Mouse (Mus musculus) heart, embryonic 11.5 days (tissue): ENCODE data around the gene Il4ra. TPM values are rescaled to one million over a fixed set of nuclear protein-coding genes. Genes with fewer than 3 reads are reported as not detected.

Experiments used
- ATAC-seq: fragments of 200-750 bp; cut with Nextera tagmentation; replicated peaks from 2 replicates; pipeline ENCODE4 v1.8.0; 2017; ENCODE audit warnings: moderate library complexity; ENCODE audit not compliant: insufficient number of reproducible peaks, low FRiP score, low TSS enrichment
- H3K27ac ChIP-seq: fragments of 300-500 bp; sonication (generic); 2 replicates; pipeline ENCODE4 v1.5.1; 2014; ENCODE audit warnings: mild to moderate bottlenecking, low read depth, low read length
- H3K27me3 ChIP-seq: fragments of 300-500 bp; sonication (generic); 2 replicates; pipeline ENCODE4 v1.6.1; 2014; ENCODE audit warnings: mild to moderate bottlenecking, low read length, mixed read lengths; ENCODE audit not compliant: control insufficient read depth, insufficient read depth
- H3K36me3 ChIP-seq: fragments of 300-500 bp; sonication (generic); 2 replicates; pipeline ENCODE4 v1.6.1; 2014; ENCODE audit warnings: mild to moderate bottlenecking, low read length, moderate library complexity, mixed read lengths; ENCODE audit not compliant: control insufficient read depth, insufficient read depth
- H3K4me1 ChIP-seq: fragments of 300-500 bp; sonication (generic); 2 replicates; pipeline ENCODE4 v1.6.1; 2014; ENCODE audit warnings: low read length; ENCODE audit not compliant: control insufficient read depth, insufficient read depth
- H3K4me2 ChIP-seq: fragments of 300-500 bp; sonication (generic); 2 replicates; pipeline ENCODE4 v1.6.1; 2014; ENCODE audit warnings: mild to moderate bottlenecking, moderate library complexity
- H3K4me3 ChIP-seq: fragments of 300-500 bp; sonication (generic); 2 replicates; pipeline ENCODE4 v1.5.1; 2014; ENCODE audit warnings: low read depth, low read length
- H3K9ac ChIP-seq: fragments of 300-500 bp; sonication (generic); 2 replicates; pipeline ENCODE4 v1.6.1; 2014; ENCODE audit warnings: mild to moderate bottlenecking, low read depth, low read length, moderate library complexity
- H3K9me3 ChIP-seq: fragments of 300-500 bp; sonication (generic); replicated peaks from 2 replicates; pipeline ENCODE4 v1.6.1; 2016; ENCODE audit warnings: low read length; ENCODE audit not compliant: control insufficient read depth
- WGBS: fragments of 180-500 bp; shearing (Covaris S2); extraction: QIAGEN DNeasy Blood & Tissue Kit; methylation state at CpG from one replicate; pipeline ENCODE4 v1.1.7; 2014; ENCODE audit not compliant: insufficient replicate concordance; 5-methylcytosine and 5-hydroxymethylcytosine counted together
- polyA plus RNA-seq: library from polyadenylated mRNA; unstranded; fragments of >200 nt; fragmentation: Nextera tagmentation; extraction: Ambion mirVana; gene quantifications from 2 replicates; pipeline ENCODE4 v1.2.1, GENCODE M21; 2014

Gene Il4ra
- polyA plus RNA-seq, 1 experiment from 2014 or later: 1.6 TPM

DNA sequence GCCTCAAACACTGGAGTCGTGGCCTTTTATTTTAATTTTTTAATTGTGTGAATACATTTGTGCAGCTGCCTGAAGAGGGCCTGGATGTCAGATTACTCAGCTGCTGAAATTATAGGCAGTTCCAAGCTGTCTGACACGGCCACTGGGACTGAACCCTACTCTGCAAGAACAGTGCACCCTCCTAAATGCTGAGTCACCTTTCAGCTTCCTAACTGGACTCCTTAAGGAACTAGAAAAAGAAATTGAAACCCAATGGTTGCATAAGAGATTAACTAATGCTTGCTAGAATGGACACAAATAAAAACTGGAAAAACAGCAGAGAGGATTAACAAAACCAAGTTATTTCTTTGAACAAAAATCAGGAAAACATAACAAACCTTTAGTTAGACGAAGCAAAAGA, 44.5 kb downstream of the Il4ra start:
- no peaks in the 10 kb centered on the region for H3K36me3 ChIP-seq
- H3K9ac ChIP-seq: no peak overlapping the region
- H3K4me3 ChIP-seq: no peak overlapping the region
- H3K27ac ChIP-seq: no peak overlapping the region
- H3K4me1 ChIP-seq: peaks cover 4% of the 10 kb centered on the region; the same call in 1 of the 2 replicates
- no peak overlapping the region for H3K4me2 ChIP-seq
- ATAC-seq: no peak
- 61% methylated on average over 3 of the region's 3 CpGs for WGBS
- H3K9me3 ChIP-seq: no peaks in the 10 kb centered on the region
- H3K27me3 ChIP-seq: no peaks in the 10 kb centered on the region

- H3K4me3 ChIP-seq: no peak overlapping the region
- H3K9ac ChIP-seq: no peak overlapping the region
- H3K27ac ChIP-seq: no peak overlapping the region
- no peak for ATAC-seq
- no peaks in the 10 kb centered on the region for H3K9me3 ChIP-seq
- H3K27me3 ChIP-seq: no peaks in the 10 kb centered on the region
- 85% methylated on average over 9 of the region's 9 CpGs for whole genome bisulfite sequencing
- H3K36me3 ChIP-seq: no peaks in the 10 kb centered on the region
- peaks cover 4% of the 10 kb centered on the region; the same call in 1 of the 2 replicates for H3K4me1 ChIP-seq
- no peak overlapping the region for H3K4me2 ChIP-seq
Observed at GRCm38 (mm10) chr7:125597083-125597482, 45.2 kb downstream of the Il4ra start.

DNA sequence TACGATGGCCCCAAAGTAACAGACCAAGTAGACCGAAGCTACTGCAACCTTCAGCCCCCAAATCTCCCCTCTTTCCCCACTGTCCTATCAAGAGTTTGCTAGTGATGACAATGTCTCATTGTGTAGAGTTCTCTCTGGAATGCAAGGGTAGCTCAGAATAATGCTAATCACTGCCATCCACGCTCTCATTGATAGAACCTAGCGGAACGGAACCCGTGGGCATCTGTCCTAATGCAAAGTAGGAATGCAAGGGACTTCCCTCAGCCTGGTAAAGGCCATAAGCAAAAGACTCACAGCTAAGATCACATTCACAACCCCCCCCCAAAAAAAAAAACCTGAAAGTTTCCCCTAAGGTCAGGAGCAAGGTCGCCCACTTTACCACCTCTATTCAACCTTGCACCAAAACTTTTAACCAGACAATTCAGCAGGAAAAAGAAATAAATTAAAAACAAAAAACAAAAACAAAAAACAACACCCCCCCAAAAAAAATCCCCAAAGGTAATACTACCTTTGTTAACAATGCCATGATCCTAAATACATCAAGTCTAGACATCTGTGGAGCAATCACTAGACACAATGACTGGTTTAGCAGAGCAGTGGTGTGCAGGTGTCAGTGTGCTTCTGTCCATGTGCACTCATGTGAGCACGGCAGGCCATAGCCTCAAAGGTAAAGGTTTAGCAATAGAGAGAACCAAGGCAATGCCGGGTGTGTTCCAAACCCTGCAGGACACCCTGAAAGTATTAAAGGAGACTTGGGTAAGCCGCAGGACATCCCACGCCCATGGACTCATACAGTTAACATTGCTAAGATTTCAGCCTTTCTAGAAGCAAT, 45.8 kb downstream of the Il4ra start:
- no peak overlapping the region for H3K27ac ChIP-seq
- H3K4me3 ChIP-seq: no peak overlapping the region
- peaks cover 4% of the 10 kb centered on the region; the same call in 1 of the 2 replicates for H3K4me1 ChIP-seq
- H3K9ac ChIP-seq: no peak overlapping the region
- no peaks in the 10 kb centered on the region for H3K36me3 ChIP-seq
- no peaks in the 10 kb centered on the region for H3K27me3 ChIP-seq
- H3K4me2 ChIP-seq: no peak overlapping the region
- 84% methylated on average over 11 of the region's 11 CpGs for WGBS
- no peak for ATAC-seq
- no peaks in the 10 kb centered on the region for H3K9me3 ChIP-seq

DNA sequence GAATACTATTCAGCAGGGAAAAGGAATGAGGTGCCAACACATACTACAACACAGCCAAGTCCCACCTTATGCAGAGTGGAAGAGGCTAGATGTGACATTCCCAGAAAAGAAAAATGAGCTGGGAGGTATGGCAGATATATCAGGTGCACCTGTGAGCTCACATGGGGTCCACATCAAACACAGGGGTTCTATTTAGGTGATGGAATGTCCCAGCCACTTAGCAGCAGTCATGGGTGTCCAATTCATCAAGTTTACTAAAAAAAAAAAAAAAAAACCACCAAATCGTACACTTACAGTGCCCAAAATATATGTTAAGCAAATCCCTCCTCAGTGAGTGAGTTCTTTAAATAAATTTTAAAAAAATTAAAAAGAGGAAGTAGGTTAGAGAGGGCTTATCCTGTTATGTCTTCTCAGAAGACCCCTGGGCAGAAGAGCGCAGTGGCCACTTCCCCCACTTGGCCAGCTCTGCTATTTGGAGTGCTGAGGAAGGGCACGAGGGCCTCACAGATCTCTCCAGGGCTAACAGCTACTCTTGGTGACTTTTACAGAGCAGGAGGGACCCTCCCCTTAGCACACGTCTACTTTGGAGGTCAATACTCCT, 47.6 kb downstream of the Il4ra start:
- H3K4me2 ChIP-seq: no peak overlapping the region
- H3K9ac ChIP-seq: no peak overlapping the region
- H3K4me1 ChIP-seq: peaks cover 4% of the 10 kb centered on the region; the same call in 1 of the 2 replicates
- no peaks in the 10 kb centered on the region for H3K9me3 ChIP-seq
- no peak overlapping the region for H3K27ac ChIP-seq
- no peak for ATAC-seq
- no peak overlapping the region for H3K4me3 ChIP-seq
- WGBS: 37% methylated on average over 4 of the region's 4 CpGs
- H3K27me3 ChIP-seq: no peaks in the 10 kb centered on the region
- no peaks in the 10 kb centered on the region for H3K36me3 ChIP-seq

GRCm38 (mm10) chr7:125600136-125600535, 48.2 kb downstream of the Il4ra start:
- Histone ChIP-seq H3K27me3 (no peaks in the 10 kb centered on the region), H3K9me3 (no peaks in the 10 kb centered on the region), H3K36me3 (no peaks in the 10 kb centered on the region), H3K4me2 (no peak overlapping the region), H3K4me1 (peaks cover 4% of the 10 kb centered on the region; the same call in 1 of the 2 replicates), H3K9ac (no peak overlapping the region), H3K4me3 (no peak overlapping the region), H3K27ac (no peak overlapping the region)
- no peak for ATAC-seq
- 59% methylated on average over 10 of the region's 10 CpGs for WGBS

- ATAC-seq: no peak
- peaks cover 4% of the 10 kb centered on the region; the same call in 1 of the 2 replicates for H3K4me1 ChIP-seq
- 26% methylated on average over 6 of the region's 6 CpGs for WGBS
- H3K36me3 ChIP-seq: no peaks in the 10 kb centered on the region
- no peaks in the 10 kb centered on the region for H3K27me3 ChIP-seq
- H3K9me3 ChIP-seq: no peaks in the 10 kb centered on the region
- no peak overlapping the region for H3K4me2 ChIP-seq
- no peak overlapping the region for H3K9ac ChIP-seq
- no peak overlapping the region for H3K4me3 ChIP-seq
- H3K27ac ChIP-seq: no peak overlapping the region
Observed at GRCm38 (mm10) chr7:125600612-125601279, 48.8 kb downstream of the Il4ra start.

- no peak for ATAC-seq
- Histone ChIP-seq H3K4me1 (peaks cover 8% of the 10 kb centered on the region; the same call in 1 of the 2 replicates), H3K4me2 (no peak overlapping the region), H3K36me3 (no peaks in the 10 kb centered on the region), H3K27me3 (no peaks in the 10 kb centered on the region), H3K9ac (no peak overlapping the region), H3K9me3 (no peaks in the 10 kb centered on the region), H3K4me3 (no peak overlapping the region), H3K27ac (no peak overlapping the region)
- WGBS: 84% methylated on average over 6 of the region's 6 CpGs
Observed at GRCm38 (mm10) chr7:125601280-125601670, 49.4 kb downstream of the Il4ra start.

DNA sequence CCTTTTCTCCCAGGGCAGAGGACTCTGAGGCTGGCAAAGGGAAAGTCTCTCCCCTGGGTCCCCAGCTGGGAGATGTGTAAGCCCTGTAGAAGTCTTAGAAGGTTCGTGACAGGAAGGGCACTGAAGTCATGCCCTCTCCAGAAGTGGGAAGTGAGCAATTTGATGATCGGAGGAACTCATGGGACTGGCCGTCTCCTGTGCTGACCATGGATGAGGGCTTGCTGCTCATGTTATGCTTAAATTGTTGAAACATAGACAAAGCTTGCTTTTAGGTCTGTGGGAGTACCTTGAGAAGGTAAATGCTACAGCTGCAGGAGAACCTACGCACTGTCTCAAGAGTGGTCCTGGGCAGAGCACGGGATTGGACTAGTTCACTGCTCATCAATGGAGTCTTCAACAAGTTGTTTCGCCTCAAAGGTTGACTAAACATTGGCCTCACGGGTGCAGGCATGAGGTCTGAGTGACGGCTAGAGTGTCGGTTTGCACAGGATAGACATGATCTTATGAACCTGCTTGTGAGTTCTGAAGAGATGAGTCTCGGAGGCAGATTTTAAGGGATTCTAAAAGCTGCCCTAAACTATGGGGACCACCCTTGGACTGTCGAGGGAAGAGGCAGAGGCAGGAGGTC, 50.0 kb downstream of the Il4ra start:
- H3K36me3 ChIP-seq: no peaks in the 10 kb centered on the region
- no peak overlapping the region for H3K4me2 ChIP-seq
- WGBS: 75% methylated on average over 11 of the region's 11 CpGs
- H3K9me3 ChIP-seq: no peaks in the 10 kb centered on the region
- H3K27me3 ChIP-seq: no peaks in the 10 kb centered on the region
- peaks cover 10% of the 10 kb centered on the region; the same call in 1 of the 2 replicates for H3K4me1 ChIP-seq
- no peak overlapping the region for H3K4me3 ChIP-seq
- ATAC-seq: no peak
- H3K27ac ChIP-seq: no peak overlapping the region
- no peak overlapping the region for H3K9ac ChIP-seq
